Mouse (Mus musculus): Measurements from ENCODE around the gene Lrcol1. TPM values are rescaled to one million over a fixed set of nuclear protein-coding genes. Genes with fewer than 3 reads are reported as not detected.

Gene Lrcol1
- total and polyA plus RNA-seq, 3 experiments, result not detected

- Histone ChIP-seq H3K27ac (ENCODE audit: insufficient read depth, low read depth) (no peak overlapping the region), H3K9me3 (replicated peaks; ENCODE audit: low read length) (no peaks in the 10 kb centered on the region)
Measured at GRCm38 (mm10) chr5:110313127-110313526, 31.4 kb upstream of the Lrcol1 start.

GRCm38 (mm10) chr5:110330508-110330907 lies 14.0 kb upstream of the Lrcol1 start:
- Histone ChIP-seq H3K4me3 (replicated peaks in 1 of 3; ENCODE audit: low read depth in 2 of 3, low read length in 2 of 3, poor library complexity in 1 of 3) (no peak overlapping the region), H3K79me2 (replicated peaks; ENCODE audit: control insufficient read depth, extremely low read depth, insufficient read depth, poor library complexity, severe bottlenecking) (no peaks in the 10 kb centered on the region), H3K27ac (ENCODE audit: insufficient read depth, low read depth) (no peak overlapping the region), H3K9ac (ENCODE audit: insufficient read depth, low read depth) (no peak overlapping the region), H3K9me3 (replicated peaks; ENCODE audit: low read length) (no peaks in the 10 kb centered on the region), H3K36me3 (replicated peaks in 1 of 2; ENCODE audit: control insufficient read depth in 1 of 2, insufficient read depth in 1 of 2, low read length in 1 of 2) (peaks cover 83 to 90% of the 10 kb centered on the region in 2 experiments), H3K4me1 (ENCODE audit: control insufficient read depth in 1 of 2, insufficient read depth in 2 of 2) (no peaks in the 10 kb centered on the region), H3K27me3 (replicated peaks) (no peaks in the 10 kb centered on the region), H3K4me2 (ENCODE audit: insufficient read depth, low read depth, poor library complexity, severe bottlenecking) (no peak overlapping the region)
- DNase-seq (ENCODE audit: extremely low read depth), result no peak
- TF ChIP-seq ZNF384 (IDR thresholded peaks at IDR 0.05; ENCODE audit: low read depth, low read length), result no peak
- TF ChIP-seq TCF12 (IDR thresholded peaks at IDR 0.05; ENCODE audit: low read depth, low read length), result no peak
- no peak for TF ChIP-seq USF2 (conservative IDR thresholded peaks at IDR 0.05; ENCODE audit: low read depth, low read length)
- no peak for TF ChIP-seq POLR2A (IDR thresholded peaks at IDR 0.05; ENCODE audit: low read depth, low read length)
- TF ChIP-seq MAX (IDR thresholded peaks at IDR 0.05; ENCODE audit: low read length), result no peak
- TF ChIP-seq JUND (conservative IDR thresholded peaks at IDR 0.05; ENCODE audit: low read depth, low read length), result no peak
- TF ChIP-seq ZKSCAN1 (IDR thresholded peaks at IDR 0.05; ENCODE audit: borderline replicate concordance, low read depth, low read length), result no peak
- no peak for TF ChIP-seq MAFK (IDR thresholded peaks at IDR 0.05; ENCODE audit: insufficient replicate concordance, low read length)
- TF ChIP-seq JUN (IDR thresholded peaks at IDR 0.05; ENCODE audit: insufficient read depth, low read depth, low read length), result no peak
- no peak for TF ChIP-seq MXI1 (IDR thresholded peaks at IDR 0.05; ENCODE audit: low read depth, low read length)
- no peak for TF ChIP-seq TBP (conservative IDR thresholded peaks at IDR 0.05; ENCODE audit: low read depth, low read length)
- TF ChIP-seq MYC (IDR thresholded peaks at IDR 0.05; ENCODE audit: low read depth, low read length), result no peak
- no peak for TF ChIP-seq CHD1 (IDR thresholded peaks at IDR 0.05; ENCODE audit: low read depth, low read length)
- TF ChIP-seq CTCF (conservative IDR thresholded peaks at IDR 0.05 in 1 of 2, IDR thresholded peaks at IDR 0.05 in 1 of 2; ENCODE audit: low read depth in 2 of 2, low read length in 2 of 2), result no peak
- no peak for TF ChIP-seq SMC3 (IDR thresholded peaks at IDR 0.05; ENCODE audit: low read depth, low read length)
- no peak for TF ChIP-seq NRF1 (IDR thresholded peaks at IDR 0.05; ENCODE audit: low read depth, low read length)
- dilution Hi-C loops (cut with MboI; ENCODE audit: extremely low pct_ligation_motif_present, extremely low pct_unique_long_range_greater_than_20kb, low sequenced_read_pairs) (no loop called here), in situ Hi-C loops (cut with MboI; ENCODE audit: low pct_ligation_motif_present, low pct_unique_long_range_greater_than_20kb, low sequenced_read_pairs) (no loop called here)

More at GRCm38 (mm10) chr5:110313127-110313526, 31.4 kb upstream of the Lrcol1 start:
- no peaks in the 10 kb centered on the region for H3K27me3 ChIP-seq (replicated peaks)
- TF ChIP-seq JUN (IDR thresholded peaks at IDR 0.05; ENCODE audit: insufficient read depth, low read depth, low read length) (peak; percentile 48), RAD21 (IDR thresholded peaks at IDR 0.05; ENCODE audit: low read depth, low read length) (no peak), EP300 (IDR thresholded peaks at IDR 0.05; ENCODE audit: low read length) (peak; percentile 32; the same call in 1 of the 2 replicates), SIN3A (IDR thresholded peaks at IDR 0.05; ENCODE audit: low read length) (no peak), MAFK (IDR thresholded peaks at IDR 0.05; ENCODE audit: insufficient replicate concordance, low read length) (peak; percentile 62; the same call in 1 of the 2 replicates), POLR2A (IDR thresholded peaks at IDR 0.05; ENCODE audit: low read depth, low read length) (no peak)
- peaks cover 50 to 86% of the 10 kb centered on the region in 2 experiments for H3K36me3 ChIP-seq (replicated peaks in 1 of 2; ENCODE audit: control insufficient read depth in 1 of 2, insufficient read depth in 1 of 2, low read length in 1 of 2)
- H3K79me2 ChIP-seq (replicated peaks; ENCODE audit: control insufficient read depth, extremely low read depth, insufficient read depth, poor library complexity, severe bottlenecking), result 0 out of 2 replicates have a peak, but pooled peaks cover 2% of the 10 kb centered on the region
- dilution Hi-C loops (cut with MboI; ENCODE audit: extremely low pct_ligation_motif_present, extremely low pct_unique_long_range_greater_than_20kb, low sequenced_read_pairs), result no loop called here
- H3K4me1 ChIP-seq (ENCODE audit: control insufficient read depth in 1 of 2, insufficient read depth in 2 of 2), result peaks cover 0 to 8% of the 10 kb centered on the region in 2 experiments; a peak in 1 of 4 replicates
- peak; percentile 42 for DNase-seq (ENCODE audit: extremely low read depth)
- no peak overlapping the region for H3K9ac ChIP-seq (ENCODE audit: insufficient read depth, low read depth)
- H3K4me3 ChIP-seq (replicated peaks in 1 of 3; ENCODE audit: low read depth in 2 of 3, low read length in 2 of 3, poor library complexity in 1 of 3), result no peak overlapping the region
- H3K4me2 ChIP-seq (ENCODE audit: insufficient read depth, low read depth, poor library complexity, severe bottlenecking), result no peak overlapping the region
- in situ Hi-C loops (cut with MboI; ENCODE audit: low pct_ligation_motif_present, low pct_unique_long_range_greater_than_20kb, low sequenced_read_pairs), result no loop called here

Data from CH12.LX (cell line).